28 mouse cellular contexts compared by ENCODE assay signal in the genomic region with DNA sequence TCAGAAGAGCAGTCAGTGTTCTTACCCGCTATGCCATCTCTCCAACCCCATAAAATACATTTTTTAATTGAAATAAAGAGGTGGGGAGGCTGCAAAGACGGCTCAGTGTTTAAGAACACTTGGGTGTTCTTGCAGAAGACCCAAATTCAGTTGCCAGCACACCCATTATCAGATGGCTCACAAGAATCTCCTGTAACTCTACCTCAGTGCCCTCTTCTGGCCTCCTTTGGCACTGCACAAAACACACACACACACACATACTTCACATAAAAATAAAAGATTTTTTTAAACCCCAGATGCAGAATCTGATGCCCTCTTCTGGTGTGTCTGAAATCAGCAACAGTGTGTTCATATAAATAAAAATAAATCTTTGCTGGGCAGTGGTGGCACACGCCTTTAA. TPM values are rescaled to one million over a fixed set of nuclear protein-coding genes. Genes with fewer than 3 reads are reported as not detected.
DNase-seq lines count a peak whose midpoint lies in the region; ATAC-seq and TF ChIP-seq lines count a peak whose summit lies in the region.
"Had no signal": no experiment of that assay in that cellular context is flagged by ENCODE, and none has a peak within 500 bp of the region (broad histone marks: within the 10 kb centered on the region; RNA-seq: fewer than 3 reads in every experiment).

No protein-coding gene starts in this region.

- H3K9ac ChIP-seq in forebrain, embryonic 11.5 days (ENCODE audit: low read length), result no peak overlapping the region
- H3K9ac ChIP-seq in forebrain, embryonic 16.5 days (replicated peaks; ENCODE audit: low read depth, low read length), result no peak overlapping the region
- H3K9ac ChIP-seq in lung, postnatal 0 days (replicated peaks; ENCODE audit: low read depth), result no peak overlapping the region
- H3K9ac ChIP-seq: forebrain, embryonic 12.5 days; heart, embryonic 13.5 days; hindbrain, embryonic 15.5 days; limb, embryonic 15.5 days; liver, embryonic 14.5 days; lung, embryonic 14.5 days; neural tube, embryonic 13.5 days had no signal

- DNase-seq in forebrain, embryonic 11.5 days (ENCODE audit: low spot score), result peak; percentile 53
- DNase-seq in lung, postnatal 0 days (ENCODE audit: low spot score), result no peak
- DNase-seq in lung, postnatal 4 days, result no peak
- DNase-seq in ZHBTc4 (ENCODE audit: low read depth, low spot score), result peak; percentile 65
- DNase-seq in left cerebral cortex, postnatal 4 days, result no peak
- DNase-seq in right cerebral cortex, postnatal 14 days, result no peak
- DNase-seq: adrenal gland, postnatal 10 days; cerebellum, adult 11 months; cerebellum, adult 9-11 months; gastrocnemius, postnatal 10 days; heart, postnatal 10 days; kidney, adult 8-10 months; kidney, postnatal 14 days; lung, embryonic 14.5 days had no signal

- peaks cover 42% of the 10 kb centered on the region for H3K36me3 ChIP-seq in forebrain, embryonic 11.5 days (ENCODE audit: control insufficient read depth, insufficient read depth, low read length)
- peaks cover 30% of the 10 kb centered on the region for H3K36me3 ChIP-seq in forebrain, embryonic 16.5 days (ENCODE audit: control insufficient read depth, insufficient read depth)
- H3K36me3 ChIP-seq in lung, postnatal 0 days (ENCODE audit: insufficient read depth, low read length), result peaks cover 28% of the 10 kb centered on the region

- peak; percentile 31 for TF ChIP-seq CTCF in lung, postnatal 0 days (IDR thresholded peaks at IDR 0.05)

- ATAC-seq in forebrain, embryonic 11.5 days (replicated peaks; ENCODE audit: low FRiP score), result no peak
- ATAC-seq in forebrain, embryonic 16.5 days, result no peak
- no peak for ATAC-seq in lung, postnatal 0 days
- ATAC-seq: inflammation-experienced regulatory T-cells, adult 6 months had no signal

- H3K4me2 ChIP-seq in forebrain, embryonic 11.5 days (ENCODE audit: low read depth, low read length, severe bottlenecking), result no peak overlapping the region
- no peak overlapping the region for H3K4me2 ChIP-seq in forebrain, embryonic 16.5 days (ENCODE audit: low read length)
- H3K4me2 ChIP-seq in lung, postnatal 0 days (replicated peaks; ENCODE audit: low read depth, low read length), result no peak overlapping the region
- H3K4me2 ChIP-seq: forebrain, embryonic 12.5 days; heart, embryonic 13.5 days; hindbrain, embryonic 15.5 days; limb, embryonic 15.5 days; lung, embryonic 14.5 days; midbrain, embryonic 11.5 days; neural tube, embryonic 13.5 days had no signal

- WGBS in forebrain, embryonic 11.5 days, result 93% methylated on average over 3 of the region's 3 CpGs
- WGBS in forebrain, embryonic 16.5 days, result 96% methylated on average over 3 of the region's 3 CpGs
- 97% methylated on average over 3 of the region's 3 CpGs for WGBS in lung, postnatal 0 days

- intact Hi-C loops in left cerebral cortex, postnatal 4 days (cut with DNase I), result no loop called here

- TF ChIP-seq EP300 in lung, postnatal 0 days (IDR thresholded peaks at IDR 0.05), result no peak

- H3K4me1 ChIP-seq in forebrain, embryonic 11.5 days (replicated peaks; ENCODE audit: control insufficient read depth, insufficient read depth, low read length), result peaks cover 6% of the 10 kb centered on the region
- peaks cover 14% of the 10 kb centered on the region for H3K4me1 ChIP-seq in forebrain, embryonic 16.5 days (replicated peaks; ENCODE audit: control insufficient read depth, insufficient read depth, low read length)
- peaks cover 13% of the 10 kb centered on the region for H3K4me1 ChIP-seq in lung, postnatal 0 days (ENCODE audit: insufficient read depth, low read depth, low read length)

- H3K27me3 ChIP-seq in forebrain, embryonic 11.5 days (ENCODE audit: control insufficient read depth, insufficient read depth, low read length), result no peaks in the 10 kb centered on the region
- H3K27me3 ChIP-seq in forebrain, embryonic 16.5 days (replicated peaks; ENCODE audit: control insufficient read depth, insufficient read depth, low read length), result no peaks in the 10 kb centered on the region
- H3K27me3 ChIP-seq in lung, postnatal 0 days (replicated peaks; ENCODE audit: insufficient read depth, low read length), result no peaks in the 10 kb centered on the region
- H3K27me3 ChIP-seq: forebrain, embryonic 12.5 days; heart, embryonic 13.5 days; hindbrain, embryonic 15.5 days; limb, embryonic 15.5 days; neural tube, embryonic 13.5 days had no signal

- H3K4me3 ChIP-seq in forebrain, embryonic 11.5 days (ENCODE audit: low read depth, low read length), result no peak overlapping the region
- H3K4me3 ChIP-seq in forebrain, embryonic 16.5 days (replicated peaks; ENCODE audit: low read length), result no peak overlapping the region
- no peak overlapping the region for H3K4me3 ChIP-seq in lung, postnatal 0 days (ENCODE audit: low read depth, low read length)
- H3K4me3 ChIP-seq: erythroblast, embryonic 14.5 days; forebrain, embryonic 12.5 days; heart, embryonic 13.5 days; hindbrain, embryonic 10.5 days; hindbrain, embryonic 15.5 days; left cerebral cortex, adult 2 months; limb, embryonic 10.5 days; limb, embryonic 15.5 days; myocyte; neural tube, embryonic 13.5 days had no signal

- no peak overlapping the region for H3K27ac ChIP-seq in forebrain, embryonic 11.5 days (ENCODE audit: low read depth, low read length)
- no peak overlapping the region for H3K27ac ChIP-seq in forebrain, embryonic 16.5 days (ENCODE audit: low read length)
- H3K27ac ChIP-seq in lung, postnatal 0 days (ENCODE audit: low read length), result no peak overlapping the region
- H3K27ac ChIP-seq: forebrain, embryonic 12.5 days; heart, embryonic 13.5 days; hindbrain, embryonic 10.5 days; hindbrain, embryonic 15.5 days; left cerebral cortex, adult 2 months; limb, embryonic 10.5 days; limb, embryonic 15.5 days; liver, embryonic 14.5 days; neural tube, embryonic 13.5 days had no signal

- H3K9me3 ChIP-seq in forebrain, embryonic 11.5 days (ENCODE audit: control insufficient read depth, low read length), result no peaks in the 10 kb centered on the region
- no peaks in the 10 kb centered on the region for H3K9me3 ChIP-seq in forebrain, embryonic 16.5 days (ENCODE audit: control insufficient read depth, low read length)
- H3K9me3 ChIP-seq in lung, postnatal 0 days (ENCODE audit: low read length), result no peaks in the 10 kb centered on the region
- H3K9me3 ChIP-seq: forebrain, embryonic 12.5 days; heart, embryonic 13.5 days; hindbrain, embryonic 10.5 days; hindbrain, embryonic 15.5 days; limb, embryonic 10.5 days; limb, embryonic 15.5 days; neural tube, embryonic 13.5 days had no signal

RNA-seq across cellular contexts. Expression of a gene that starts 4.3 kb away (rescaled TPM):
- 14.9 and 16.7 TPM in 2 replicates for polyA plus RNA-seq in forebrain, embryonic 11.5 days (2014; fragmentation: Nextera tagmentation; extraction: Ambion mirVana)
- polyA plus RNA-seq in forebrain, embryonic 16.5 days (2015; fragmentation: Nextera tagmentation; extraction: Ambion mirVana), result 11.8 and 13.2 TPM in 2 replicates
- polyA plus RNA-seq in lung, postnatal 0 days (2015; fragmentation: Nextera tagmentation; extraction: Ambion mirVana), result 10.8 and 12.0 TPM in 2 replicates
- 1 to 10 TPM; 7.6 to 8.1 TPM for total RNA-seq in left cerebral cortex, postnatal 4 days (2021)

RNA-seq across cellular contexts. Expression of a gene that starts 17.8 kb away (rescaled TPM):
- 830 and 925 TPM in 2 replicates for polyA plus RNA-seq in forebrain, embryonic 11.5 days (2014; fragmentation: Nextera tagmentation; extraction: Ambion mirVana)
- 441 and 518 TPM in 2 replicates for polyA plus RNA-seq in forebrain, embryonic 16.5 days (2015; fragmentation: Nextera tagmentation; extraction: Ambion mirVana)
- 152 and 167 TPM in 2 replicates for polyA plus RNA-seq in lung, postnatal 0 days (2015; fragmentation: Nextera tagmentation; extraction: Ambion mirVana)
- total RNA-seq in left cerebral cortex, postnatal 4 days (2021), result 100 to 1,000 TPM; 339 to 358 TPM

RNA-seq across cellular contexts. Expression of a gene that starts 30.7 kb away (rescaled TPM):
- polyA plus RNA-seq in forebrain, embryonic 11.5 days (2014; fragmentation: Nextera tagmentation; extraction: Ambion mirVana), result 154 and 165 TPM in 2 replicates
- 94.1 and 97.9 TPM in 2 replicates for polyA plus RNA-seq in forebrain, embryonic 16.5 days (2015; fragmentation: Nextera tagmentation; extraction: Ambion mirVana)
- 60.1 and 67.2 TPM in 2 replicates for polyA plus RNA-seq in lung, postnatal 0 days (2015; fragmentation: Nextera tagmentation; extraction: Ambion mirVana)
- total RNA-seq in left cerebral cortex, postnatal 4 days (2021), result 10 to 100 TPM; 60.2 to 60.4 TPM

RNA-seq across cellular contexts. Expression of a gene that starts 46.9 kb away (rescaled TPM):
- polyA plus RNA-seq in forebrain, embryonic 11.5 days (2014; fragmentation: Nextera tagmentation; extraction: Ambion mirVana), result 40.4 and 47.8 TPM in 2 replicates
- 80.9 and 85.6 TPM in 2 replicates for polyA plus RNA-seq in forebrain, embryonic 16.5 days (2015; fragmentation: Nextera tagmentation; extraction: Ambion mirVana)
- 43.2 and 46.4 TPM in 2 replicates for polyA plus RNA-seq in lung, postnatal 0 days (2015; fragmentation: Nextera tagmentation; extraction: Ambion mirVana)
- total RNA-seq in left cerebral cortex, postnatal 4 days (2021), result 10 to 100 TPM; 41.4 to 47.5 TPM

Comparison
In these comparisons a context has a peak if more than half of its experiments do, and no peak if none do; other contexts are left out.
1. DNase-seq: peak in forebrain, embryonic 11.5 days (single experiment) and ZHBTc4 (single experiment); none in lung, postnatal 0 days (single experiment), lung, postnatal 4 days (0 of 2), left cerebral cortex, postnatal 4 days (single experiment) and right cerebral cortex, postnatal 14 days (single experiment).